Mouse (Mus musculus): ENCODE data around the gene Emilin2.

- TF ChIP-seq CTCF (IDR thresholded peaks at IDR 0.05; ENCODE audit: borderline replicate concordance, extremely low read depth, insufficient read depth, insufficient read length): no peak
- TF ChIP-seq POLR2A (IDR thresholded peaks at IDR 0.05; ENCODE audit: borderline replicate concordance, extremely low read depth, insufficient read depth, insufficient read length, poor library complexity, severe bottlenecking): no peak
Measured at GRCm38 (mm10) chr17:71299879-71300278, 11.9 kb downstream of the Emilin2 start.
